ENCODE assay signal across 10 mouse cellular contexts in genomic region chr8:11755873-11756272, GRCm38 (mm10). TPM values are rescaled to one million over a fixed set of nuclear protein-coding genes. Genes with fewer than 3 reads are reported as not detected.
DNase-seq lines count a peak whose midpoint lies in the region; ATAC-seq lines count a peak whose summit lies in the region.
"Had no signal": no experiment of that assay in that cellular context is flagged by ENCODE, and none has a peak within 500 bp of the region (broad histone marks: within the 10 kb centered on the region; RNA-seq: fewer than 3 reads in every experiment).

No protein-coding gene starts in this region.

- no peak for ATAC-seq in limb, embryonic 11.5 days (ENCODE audit: insufficient number of reproducible peaks, low FRiP score, low TSS enrichment, low read depth)

- no peak overlapping the region for H3K4me3 ChIP-seq in limb, embryonic 11.5 days (ENCODE audit: low read depth, low read length)

- H3K9me3 ChIP-seq in limb, embryonic 11.5 days (ENCODE audit: control insufficient read depth, low read length) = no peaks in the 10 kb centered on the region

- H3K36me3 ChIP-seq in limb, embryonic 11.5 days (ENCODE audit: control insufficient read depth, insufficient read depth, low read length) = no peaks in the 10 kb centered on the region

- no peak overlapping the region for H3K4me2 ChIP-seq in limb, embryonic 11.5 days (ENCODE audit: low read depth, severe bottlenecking)

- H3K27me3 ChIP-seq in limb, embryonic 11.5 days (ENCODE audit: control insufficient read depth, insufficient read depth, low read length) = no peaks in the 10 kb centered on the region

- DNase-seq in ovary, postnatal 14 days (ENCODE audit: low spot score) = peak; percentile 68
- DNase-seq in ovary, adult 18-20 months (ENCODE audit: low spot score) = no peak
- DNase-seq in T-cell, adult 2 months (ENCODE audit: low spot score) = peak; percentile 81
- DNase-seq in cerebellum, postnatal 14 days = peak; percentile 82 to 86
- peak; percentile 70 to 85 for DNase-seq in heart, postnatal 10 days
- DNase-seq in limb, embryonic 11.5 days (ENCODE audit: low spot score) = peak; percentile 77
- DNase-seq in retina, embryonic 14.5 days (ENCODE audit: low spot score) = peak; percentile 84
- no peak for DNase-seq in yolk sac, embryonic 10.5 days (ENCODE audit: low spot score)

- no peak overlapping the region for H3K27ac ChIP-seq in limb, embryonic 11.5 days (replicated peaks; ENCODE audit: low read depth, low read length)

- 14% methylated on average over 5 of the region's 5 CpGs for WGBS in limb, embryonic 11.5 days

- intact Hi-C loops in heart, postnatal 10 days (cut with DNase I) = loop anchor here (1.0 to 2.0 kb wide), 2 partner anchors 168 to 187 kb away; no protein-coding TSS in a partner anchor

- H3K9ac ChIP-seq in limb, embryonic 11.5 days (ENCODE audit: low read length) = no peak overlapping the region

- H3K4me1 ChIP-seq in limb, embryonic 11.5 days (ENCODE audit: control insufficient read depth, insufficient read depth, low read length) = peaks cover 5% of the 10 kb centered on the region

RNA-seq across cellular contexts. Expression of gene Arhgef7, which starts 28.4 kb away (rescaled TPM):
- total RNA-seq in heart, postnatal 10 days (2021) = 100 to 1,000 TPM; 174 to 190 TPM
- polyA plus RNA-seq in limb, embryonic 11.5 days (2014; fragmentation: Nextera tagmentation; extraction: Ambion mirVana) = 52.0 and 63.3 TPM in 2 replicates

RNA-seq across cellular contexts. Expression of gene 1700016D06Rik, which starts 55.0 kb away (rescaled TPM):
- total RNA-seq in heart, postnatal 10 days (2021) = not detected
- polyA plus RNA-seq in limb, embryonic 11.5 days (2014; fragmentation: Nextera tagmentation; extraction: Ambion mirVana) = not detected in 2 replicates
- polyA plus RNA-seq: heart, embryonic 16.5 days; stomach, embryonic 14.5 days had no signal

Comparison
In these comparisons a context has a peak if more than half of its experiments do, and no peak if none do; other contexts are left out.
1. DNase-seq: peak in ovary, postnatal 14 days (single experiment), T-cell, adult 2 months (single experiment), cerebellum, postnatal 14 days (2 of 2), heart, postnatal 10 days (2 of 2), limb, embryonic 11.5 days (single experiment) and retina, embryonic 14.5 days (single experiment); none in ovary, adult 18-20 months (single experiment) and yolk sac, embryonic 10.5 days (single experiment).